Mouse (Mus musculus): ENCODE measurements at regions not wholly inside any gene's neighbourhood (a gene's known extent, or its start where the extent isn't known, plus 50 kb on each side); places are given as distances from the start of the nearest gene placed in this dataset.
A peak's percentile ranks its signal among the peaks of the same experiment; 100 is the strongest.

- DNase-seq, result peak in 1 of 2 experiments; percentile 3
Measured at GRCm38 (mm10) chr2:101371834-101372493, 252.6 kb upstream of the Rag2 start.

DNA sequence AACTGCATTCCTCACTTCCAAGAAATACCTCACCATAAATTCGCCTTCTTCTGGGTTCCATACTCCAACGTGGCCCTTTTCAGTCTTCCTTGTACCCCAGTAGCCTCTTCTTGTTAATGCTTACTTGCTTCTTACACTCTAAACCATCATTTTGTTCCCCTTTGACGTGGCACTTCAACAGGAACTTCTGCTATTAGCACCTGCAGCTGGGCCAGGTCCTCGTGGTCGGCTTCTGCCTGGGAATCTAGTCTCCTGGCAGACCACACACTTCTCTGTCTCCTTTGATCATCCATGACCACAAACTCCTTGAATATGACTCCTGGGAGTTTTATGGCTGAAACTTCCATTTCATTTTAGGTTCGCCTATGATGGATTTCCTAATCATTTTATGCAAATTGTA is 243.9 kb upstream of the Rag2 start:
- no peak for DNase-seq

DNA sequence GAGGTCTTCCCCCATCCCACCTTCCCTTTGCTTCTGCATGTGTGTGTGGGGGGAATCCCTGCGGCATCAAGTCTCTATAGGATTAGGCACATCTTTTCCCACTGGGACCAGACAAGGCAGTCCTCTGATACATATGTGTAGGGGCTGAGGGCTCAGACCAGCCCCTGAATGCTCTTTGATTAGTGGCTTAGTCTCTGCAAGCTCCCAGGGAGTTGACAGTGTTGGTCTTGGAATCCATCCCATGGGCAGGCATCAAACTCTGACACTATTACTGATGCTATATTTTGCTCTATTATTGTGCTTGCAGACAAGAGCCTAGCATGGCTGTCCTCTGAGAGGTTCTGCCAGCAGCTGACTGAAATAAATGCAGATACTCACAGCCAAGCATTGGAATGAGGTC is 209.5 kb upstream of the Rag2 start:
- peak in 1 of 2 experiments; percentile 4 for DNase-seq

GRCm38 (mm10) chr2:101416702-101417101 is 207.8 kb upstream of the Rag2 start:
- DNase-seq, result peak; percentile 30 to 33

- DNase-seq, result no peak
Measured at GRCm38 (mm10) chr2:101433141-101433895, 191.2 kb upstream of the Rag2 start.

DNA sequence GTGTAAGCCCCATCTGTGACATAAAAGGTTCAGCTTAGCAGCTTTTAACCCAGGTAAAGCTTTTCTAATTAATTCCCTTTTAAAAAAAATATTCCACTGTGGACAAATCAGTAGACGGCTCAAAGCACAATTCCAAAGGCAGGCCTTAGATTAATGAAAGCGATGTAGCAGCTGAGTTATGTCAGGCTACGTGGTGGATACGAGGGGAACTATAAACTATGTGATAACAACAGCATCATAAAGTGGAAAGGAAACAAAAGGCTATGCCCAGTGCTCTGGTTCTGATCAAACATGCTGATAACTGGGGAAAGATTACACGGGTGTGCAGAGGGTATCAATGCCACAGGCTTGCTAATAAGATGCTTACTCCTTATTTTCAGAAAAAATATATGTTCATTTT is 184.3 kb upstream of the Rag2 start:
- DNase-seq, result peak; percentile 22 to 30

GRCm38 (mm10) chr2:101441081-101441630 is 183.4 kb upstream of the Rag2 start:
- DNase-seq, result no peak

GRCm38 (mm10) chr2:101455591-101455990 is 168.9 kb upstream of the Rag2 start:
- DNase-seq, result no peak

GRCm38 (mm10) chr2:101458959-101459358 is 165.6 kb upstream of the Rag2 start:
- DNase-seq, result no peak

DNA sequence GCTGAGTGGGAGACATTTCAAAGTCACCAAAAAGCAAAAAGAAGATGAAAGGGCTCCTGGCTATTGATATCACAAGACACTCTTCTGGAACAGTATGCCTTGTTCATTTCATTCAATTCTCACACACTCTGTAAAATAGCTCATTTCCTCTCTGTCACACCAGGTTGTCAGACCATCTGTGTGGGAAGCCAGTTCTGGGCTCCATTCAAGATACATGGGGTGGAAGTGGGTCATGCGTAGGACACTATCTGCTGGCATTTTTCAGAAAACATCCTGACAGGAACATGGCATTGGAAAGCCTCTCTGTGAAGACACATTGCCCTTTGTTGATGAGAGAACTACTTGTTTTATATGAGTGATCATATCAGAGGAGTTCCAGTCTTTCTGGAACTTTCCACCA is 162.1 kb upstream of the Rag2 start:
- DNase-seq, result no peak

DNA sequence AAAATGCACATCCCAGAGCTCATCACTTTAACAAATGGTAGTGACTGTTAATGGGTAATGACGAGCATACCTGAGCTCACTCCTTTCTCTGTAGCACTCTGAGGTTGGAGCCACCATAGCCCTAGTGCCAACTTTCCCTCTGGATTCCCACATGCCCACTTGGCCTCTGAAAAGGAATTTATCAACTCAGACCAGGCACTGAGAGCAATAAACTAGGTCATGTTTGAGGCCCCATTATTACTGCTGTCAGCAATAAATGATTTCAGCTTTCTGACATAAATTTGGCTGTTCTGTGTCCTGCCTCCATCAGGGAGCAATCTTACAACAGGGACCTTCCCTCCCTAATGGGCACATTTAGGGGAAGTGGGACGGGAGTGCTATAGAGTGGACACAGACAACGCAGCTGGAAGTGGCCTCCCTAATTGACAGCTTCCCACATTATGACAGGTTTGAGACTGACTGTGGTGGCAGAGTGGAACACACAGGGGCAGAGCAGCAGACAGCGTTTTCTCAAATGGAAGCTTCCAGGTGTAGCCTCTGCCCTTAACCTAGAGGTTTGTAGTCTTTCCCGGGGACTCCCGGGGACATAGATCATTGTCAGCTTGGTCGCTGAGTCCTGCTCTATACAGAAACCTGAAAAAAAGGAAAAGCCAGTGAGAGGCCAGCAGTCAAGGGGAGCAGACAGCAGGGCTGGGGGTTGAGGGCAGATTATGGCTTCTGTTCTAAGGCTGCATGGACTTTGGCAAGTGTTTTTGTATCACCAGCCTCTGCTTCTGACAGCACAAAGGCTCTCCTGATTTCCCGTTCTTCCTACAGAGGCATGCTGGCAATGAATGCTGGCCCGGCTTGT is 160.0 kb upstream of the Rag2 start:
- DNase-seq, result no peak

GRCm38 (mm10) chr2:101470569-101471100 is 153.9 kb upstream of the Rag2 start:
- no peak for DNase-seq

DNA sequence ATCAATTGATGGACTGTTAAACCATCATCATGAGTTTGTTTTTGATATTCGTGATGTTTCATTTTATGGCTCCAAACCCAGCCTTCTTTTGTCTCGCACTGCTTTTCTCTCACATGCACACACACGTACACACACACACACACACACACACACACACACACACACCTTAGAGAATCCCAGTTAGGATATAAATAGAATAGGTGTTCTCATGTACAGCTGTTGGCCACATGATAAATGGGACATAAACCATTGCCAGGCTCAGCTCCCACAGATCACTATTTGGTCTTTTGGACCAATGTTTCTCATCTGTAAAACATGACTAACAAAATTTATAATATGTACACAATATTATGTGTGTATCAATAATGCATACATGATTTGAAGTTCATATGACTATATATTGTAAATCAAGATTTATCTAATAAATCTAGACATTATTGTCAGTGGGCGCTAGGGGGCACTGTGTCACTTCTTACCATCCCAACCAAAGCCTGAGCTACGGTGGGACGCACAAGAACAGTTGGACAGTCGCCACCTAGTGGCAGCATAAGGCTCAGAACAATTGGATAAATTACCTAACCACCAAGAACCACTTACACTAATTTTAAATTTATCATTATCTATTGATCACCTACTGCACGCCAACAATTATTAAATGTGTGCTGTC is 151.9 kb upstream of the Rag2 start:
- DNase-seq, result peak; percentile 92 to 93

DNA sequence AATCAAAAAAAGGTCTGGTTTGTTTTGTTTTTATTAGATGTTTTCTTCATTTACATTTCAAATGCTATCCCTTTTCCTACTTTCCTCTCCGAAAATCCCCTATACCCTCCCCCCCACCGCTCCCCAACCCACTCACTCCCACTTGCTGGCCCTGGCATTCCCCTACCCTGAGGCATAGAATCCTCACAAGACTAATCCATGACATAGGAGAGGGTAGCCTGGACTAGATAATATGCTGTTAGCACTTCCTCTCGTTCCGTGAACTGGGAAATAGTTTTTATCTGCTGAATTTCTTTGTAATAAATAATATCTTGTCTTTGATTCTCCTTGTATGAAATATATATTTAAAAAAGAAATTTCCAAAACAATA is 151.4 kb upstream of the Rag2 start:
- DNase-seq, result no peak

GRCm38 (mm10) chr2:101476862-101477261 is 147.7 kb upstream of the Rag2 start:
- no peak for DNase-seq

GRCm38 (mm10) chr2:101490207-101490606 is 134.3 kb upstream of the Rag2 start:
- DNase-seq, result peak; percentile 3 to 5

DNA sequence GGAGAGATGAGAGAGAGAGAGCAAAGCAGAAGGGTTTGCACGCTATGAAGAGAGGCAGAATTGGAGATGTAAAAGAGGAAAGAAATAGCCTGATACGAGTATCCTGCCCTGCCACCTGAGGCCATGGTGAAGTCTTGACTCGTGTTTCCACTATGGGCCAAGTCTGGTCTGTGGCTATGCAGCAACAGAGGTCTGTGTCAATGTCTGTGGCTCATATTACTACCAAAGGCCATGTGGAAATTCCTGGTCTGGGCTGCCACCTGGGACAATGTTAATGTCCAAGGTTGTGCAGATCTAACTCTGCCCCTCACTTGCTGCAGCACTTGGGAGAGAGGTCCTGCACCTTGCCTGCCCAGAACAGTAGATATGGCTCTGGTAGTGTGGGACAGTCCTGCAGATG is 132.8 kb upstream of the Rag2 start:
- no peak for DNase-seq

GRCm38 (mm10) chr2:101508116-101508515 is 116.4 kb upstream of the Rag2 start:
- DNase-seq, result no peak

Measured in kidney, postnatal 4 days (tissue).